Comparison of ENCODE assay signal across 15 mouse cellular contexts in genomic region chr2:149873346-149873745, GRCm38 (mm10). TPM values are rescaled to one million over a fixed set of nuclear protein-coding genes. Genes with fewer than 3 reads are reported as not detected.
DNase-seq lines count a peak whose midpoint lies in the region; ATAC-seq lines count a peak whose summit lies in the region.
"Had no signal": no experiment of that assay in that cellular context is flagged by ENCODE, and none has a peak within 500 bp of the region (broad histone marks: within the 10 kb centered on the region; RNA-seq: fewer than 3 reads in every experiment).

No protein-coding gene starts in this region.

- no peak overlapping the region for H3K9ac ChIP-seq in hindbrain, embryonic 14.5 days
- H3K9ac ChIP-seq in forebrain, embryonic 12.5 days: no peak overlapping the region
- H3K9ac ChIP-seq: embryonic facial prominence, embryonic 15.5 days had no signal

- no peak overlapping the region for H3K27ac ChIP-seq in hindbrain, embryonic 14.5 days
- H3K27ac ChIP-seq in forebrain, embryonic 12.5 days: no peak overlapping the region
- H3K27ac ChIP-seq: embryonic facial prominence, embryonic 15.5 days had no signal

- DNase-seq in heart, adult 18-20 months: peak; percentile 6 to 23
- DNase-seq in heart, postnatal 14 days: no peak
- peak; percentile 82 for DNase-seq in cerebellum, adult 9-10 months
- peak; percentile 3 to 14 for DNase-seq in heart, postnatal 10 days
- peak; percentile 86 to 87 for DNase-seq in left cerebral cortex, postnatal 36 days (ENCODE audit: low spot score in 2 of 2)
- no peak for DNase-seq in hindbrain, embryonic 14.5 days (ENCODE audit: low spot score)
- no peak for DNase-seq in spleen, postnatal 36 days (ENCODE audit: low spot score in 2 of 2)
- DNase-seq: gastrocnemius, postnatal 36 days had no signal

- H3K36me3 ChIP-seq in hindbrain, embryonic 14.5 days (replicated peaks; ENCODE audit: control insufficient read depth, insufficient read depth): no peaks in the 10 kb centered on the region
- no peaks in the 10 kb centered on the region for H3K36me3 ChIP-seq in forebrain, embryonic 12.5 days (replicated peaks)
- H3K36me3 ChIP-seq: embryonic facial prominence, embryonic 15.5 days had no signal

- H3K27me3 ChIP-seq in hindbrain, embryonic 14.5 days (ENCODE audit: control insufficient read depth, insufficient read depth, low read length): no peaks in the 10 kb centered on the region
- H3K27me3 ChIP-seq in forebrain, embryonic 12.5 days: no peaks in the 10 kb centered on the region
- H3K27me3 ChIP-seq: embryonic facial prominence, embryonic 15.5 days had no signal

- H3K4me2 ChIP-seq in hindbrain, embryonic 14.5 days (replicated peaks): no peak overlapping the region
- no peak overlapping the region for H3K4me2 ChIP-seq in forebrain, embryonic 12.5 days
- H3K4me2 ChIP-seq: embryonic facial prominence, embryonic 15.5 days had no signal

- H3K4me1 ChIP-seq in hindbrain, embryonic 14.5 days (replicated peaks; ENCODE audit: control insufficient read depth, insufficient read depth, low read length): 0 out of 2 replicates have a peak, but pooled peaks cover 4% of the 10 kb centered on the region
- no peaks in the 10 kb centered on the region for H3K4me1 ChIP-seq in forebrain, embryonic 12.5 days
- H3K4me1 ChIP-seq: embryonic facial prominence, embryonic 15.5 days had no signal

- no peak overlapping the region for H3K4me3 ChIP-seq in hindbrain, embryonic 14.5 days (replicated peaks; ENCODE audit: low read length)
- no peak overlapping the region for H3K4me3 ChIP-seq in forebrain, embryonic 12.5 days (replicated peaks)
- H3K4me3 ChIP-seq: embryonic facial prominence, embryonic 15.5 days had no signal

- intact Hi-C loops in heart, postnatal 14 days (cut with DNase I): no loop called here
- intact Hi-C loops in heart, postnatal 10 days (cut with DNase I): no loop called here
- intact Hi-C loops in left cerebral cortex, postnatal 36 days (cut with DNase I): loop anchor here (2.0 kb wide), 1 partner anchor 43 kb away; the partner anchor contains the start of gene C530025M09Rik

- H3K9me3 ChIP-seq in hindbrain, embryonic 14.5 days (ENCODE audit: control insufficient read depth, low read length): no peaks in the 10 kb centered on the region
- H3K9me3 ChIP-seq in forebrain, embryonic 12.5 days: no peaks in the 10 kb centered on the region
- H3K9me3 ChIP-seq: embryonic facial prominence, embryonic 15.5 days had no signal

- ATAC-seq in hindbrain, embryonic 14.5 days (ENCODE audit: low FRiP score): no peak
- ATAC-seq in forebrain, embryonic 12.5 days (ENCODE audit: low FRiP score): no peak

- 95% methylated on average over 3 of the region's 3 CpGs for WGBS in hindbrain, embryonic 14.5 days
- WGBS in forebrain, embryonic 12.5 days: 96% methylated on average over 3 of the region's 3 CpGs

RNA-seq across cellular contexts. Expression of gene C530025M09Rik, which starts 42.3 kb away (rescaled TPM):
- not detected for total RNA-seq in heart, adult 18-20 months (2021)
- total RNA-seq in heart, postnatal 14 days (2021): not detected
- total RNA-seq in heart, postnatal 10 days (2021): not detected
- 1 to 10 TPM; 1.5 to 2.1 TPM for total RNA-seq in left cerebral cortex, postnatal 36 days (2021)
- polyA plus RNA-seq in hindbrain, embryonic 14.5 days (2014; fragmentation: Nextera tagmentation; extraction: Ambion mirVana): 2.0 and 2.1 TPM in 2 replicates
- 0.42 and 0.89 TPM in 2 replicates for polyA plus RNA-seq in forebrain, embryonic 12.5 days (2016; fragmentation: Nextera tagmentation; extraction: Ambion mirVana)
- total RNA-seq: gastrocnemius, postnatal 36 days; monocyte, adult 5-6 weeks had no signal
- polyA plus RNA-seq: C2C12; embryonic facial prominence, embryonic 15.5 days; intestine, embryonic 14.5 days; limb, embryonic 14.5 days; testis, adult 2 months had no signal

RNA-seq across cellular contexts. Expression of gene Syndig1, which starts 44.3 kb away (rescaled TPM):
- total RNA-seq in heart, adult 18-20 months (2021): under 1 TPM in 1 of 2 experiments, not detected in 1; 0.32 TPM
- total RNA-seq in heart, postnatal 14 days (2021): under 1 TPM; 0.12 to 0.15 TPM
- total RNA-seq in heart, postnatal 10 days (2021): under 1 TPM; 0.20 to 0.29 TPM
- 10 to 100 TPM; 59.2 to 67.5 TPM for total RNA-seq in left cerebral cortex, postnatal 36 days (2021)
- 54.4 and 56.0 TPM in 2 replicates for polyA plus RNA-seq in hindbrain, embryonic 14.5 days (2014; fragmentation: Nextera tagmentation; extraction: Ambion mirVana)
- 8.1 and 8.6 TPM in 2 replicates for polyA plus RNA-seq in forebrain, embryonic 12.5 days (2016; fragmentation: Nextera tagmentation; extraction: Ambion mirVana)
- total RNA-seq: gastrocnemius, postnatal 36 days; monocyte, adult 5-6 weeks had no signal
- polyA plus RNA-seq: C2C12 had no signal

Comparison
In these comparisons a context has a peak if more than half of its experiments do, and no peak if none do; other contexts are left out.
1. DNase-seq: peak in heart, adult 18-20 months (2 of 2), cerebellum, adult 9-10 months (single experiment), heart, postnatal 10 days (2 of 2) and left cerebral cortex, postnatal 36 days (2 of 2); none in heart, postnatal 14 days (0 of 2), hindbrain, embryonic 14.5 days (single experiment) and spleen, postnatal 36 days (0 of 2).
2. RNA of gene Syndig1, which starts 44.3 kb away (total RNA-seq): 59.2 to 67.5 TPM in left cerebral cortex, postnatal 36 days; 0.32 TPM in heart, adult 18-20 months, 0.20 to 0.29 TPM in heart, postnatal 10 days and 0.12 to 0.15 TPM in heart, postnatal 14 days; every median in the first group is over 10 times any median in the second.